In genomic region chr15:84355081-84355480, GRCm38 (mm10) we compare ENCODE assay signal across 17 mouse cellular contexts.
"Had no signal": no experiment of that assay in that cellular context is flagged by ENCODE, and none has a peak within 500 bp of the region (broad histone marks: within the 10 kb centered on the region; RNA-seq: fewer than 3 reads in every experiment).

No protein-coding gene starts in this region.

- H3K36me3 ChIP-seq: intestine, embryonic 15.5 days; limb, embryonic 12.5 days; limb, embryonic 15.5 days; midbrain, embryonic 13.5 days; neural tube, embryonic 13.5 days had no signal

- ATAC-seq: intestine, embryonic 15.5 days; liver, postnatal 0 days; lung, postnatal 0 days; midbrain, embryonic 13.5 days; midbrain, embryonic 16.5 days had no signal

- DNase-seq: kidney, adult 11 months; kidney, adult 9 months; kidney, postnatal 14 days; kidney, postnatal 4 days; left cerebral cortex, postnatal 4 days; liver, postnatal 0 days; lung, embryonic 14.5 days; right cerebral cortex, adult 18-20 months; right cerebral cortex, postnatal 4 days had no signal

- H3K4me3 ChIP-seq: intestine, embryonic 15.5 days; limb, embryonic 12.5 days; limb, embryonic 15.5 days; midbrain, embryonic 13.5 days; myocyte; neural tube, embryonic 13.5 days had no signal

- H3K9me3 ChIP-seq: intestine, embryonic 15.5 days; limb, embryonic 12.5 days; limb, embryonic 15.5 days; midbrain, embryonic 13.5 days; neural tube, embryonic 13.5 days had no signal

- H3K27me3 ChIP-seq: intestine, embryonic 15.5 days; limb, embryonic 12.5 days; limb, embryonic 15.5 days; midbrain, embryonic 13.5 days; neural tube, embryonic 13.5 days had no signal
